Mouse (Mus musculus) left cerebral cortex, adult 9 months (tissue): ENCODE measurements around the gene Dnah1.

Experiments
- DNase-seq, 2 experiments: peaks; one replicate each; pipeline ENCODE4 v3.0.0; 2022; ENCODE audit warnings: low spot score in 2 of 2

Dnah1 gene

GRCm38 (mm10) chr14:31323849-31324792, at the start of gene Dnah1:
Dnah1 (minus strand) TSS chr14:31323896.
- DNase-seq = peak in 1 of 2 experiments; percentile 30

DNA sequence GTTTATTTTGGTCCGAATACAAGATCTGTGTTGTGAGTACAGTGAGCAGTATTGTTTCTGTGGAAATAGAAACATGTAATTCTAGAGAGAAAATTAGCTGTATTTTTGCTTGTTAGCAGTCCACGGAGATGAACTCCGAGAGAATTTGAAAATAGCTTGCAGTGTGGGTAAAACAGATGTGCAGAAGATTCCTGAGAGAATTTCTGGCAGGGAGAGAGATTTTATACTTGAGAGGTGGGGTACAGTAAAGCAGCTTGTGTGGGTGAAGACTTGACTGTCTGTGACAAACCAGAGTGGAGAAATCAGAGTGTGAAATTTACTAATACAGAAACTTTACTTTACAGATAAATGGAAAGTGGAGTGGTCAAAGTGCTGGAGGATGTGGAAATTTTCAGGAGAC, 45.7 kb upstream of the Dnah1 start:
- DNase-seq = no peak

- no peak for DNase-seq
Observed at GRCm38 (mm10) chr14:31367951-31368350, 44.3 kb upstream of the Dnah1 start.

DNA sequence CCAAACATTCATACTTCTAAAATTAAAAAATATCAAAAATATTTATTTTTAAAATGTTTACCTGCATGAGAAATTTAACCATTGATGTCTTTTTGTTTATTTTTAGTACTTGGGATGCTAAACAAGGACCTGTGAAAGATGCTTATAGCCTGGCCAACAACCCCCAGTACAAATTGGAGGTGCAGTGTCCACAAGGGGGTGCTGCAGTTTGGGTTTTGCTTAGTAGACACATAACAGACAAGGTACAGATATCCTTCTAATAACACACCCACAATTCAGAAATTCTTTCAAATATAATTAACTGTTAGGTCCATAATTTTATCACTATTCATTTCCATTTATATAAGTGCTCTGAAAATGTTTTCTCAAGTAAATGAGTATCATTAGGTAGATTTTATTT, 41.7 kb upstream of the Dnah1 start:
- peak in 1 of 2 experiments; percentile 75 for DNase-seq

DNA sequence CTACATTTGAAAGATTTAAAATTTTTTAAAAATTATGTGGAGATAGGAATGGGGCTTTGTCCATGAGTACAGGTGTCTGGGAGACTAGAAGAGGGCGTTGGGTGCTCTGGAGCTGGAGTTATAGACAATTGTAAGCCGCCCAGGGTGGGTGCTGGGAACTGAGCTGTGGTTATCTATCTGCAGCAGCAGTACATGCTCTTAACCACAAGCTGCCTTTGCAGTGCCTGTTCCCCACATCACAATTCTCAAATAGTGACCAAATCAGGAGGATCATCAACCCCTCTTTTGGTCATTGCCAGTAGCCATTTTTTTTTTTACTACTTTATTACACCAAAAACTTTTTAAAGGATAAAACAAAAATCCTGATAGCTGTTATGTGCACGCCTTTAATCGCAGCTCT, 40.9 kb upstream of the Dnah1 start:
- no peak for DNase-seq

DNA sequence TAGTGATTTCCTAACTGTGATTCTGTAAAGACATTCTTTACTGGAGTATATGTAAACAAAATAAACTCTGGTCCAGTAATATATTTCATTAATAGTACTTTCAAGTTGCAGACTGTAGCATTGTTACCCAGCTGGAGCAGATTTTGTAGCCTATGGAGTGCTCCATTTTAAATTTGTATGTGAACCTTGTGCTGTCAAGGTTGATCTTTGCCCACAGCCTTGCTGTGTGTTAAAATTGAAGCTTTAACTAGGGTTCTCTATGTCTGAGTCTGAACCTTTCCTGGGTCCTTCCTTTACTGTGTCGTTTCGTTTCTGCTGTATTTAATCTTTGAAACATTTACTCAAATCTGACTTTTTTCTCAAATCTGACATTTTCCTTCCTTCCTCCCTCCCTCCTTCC, 38.5 kb upstream of the Dnah1 start:
- no peak for DNase-seq

DNA sequence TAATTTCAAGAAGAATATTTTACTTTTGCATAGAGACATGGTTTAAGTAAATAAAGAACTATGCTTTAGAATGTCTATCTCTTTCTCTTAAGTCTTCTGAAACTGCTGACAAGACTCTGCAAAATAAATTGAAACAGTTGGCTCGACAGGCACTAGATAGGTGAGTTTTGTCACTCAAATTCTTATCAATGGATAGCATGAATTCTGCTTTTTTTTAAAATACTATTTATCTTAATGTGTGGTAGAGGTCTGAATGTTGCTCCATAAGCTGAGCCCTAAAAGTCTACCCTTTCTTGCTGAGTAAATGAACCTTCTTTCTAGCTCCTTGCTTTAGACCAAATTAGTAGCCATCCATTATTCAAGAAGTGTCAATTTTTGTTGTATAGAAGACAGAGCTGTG, 21.7 kb upstream of the Dnah1 start:
- no peak for DNase-seq

DNA sequence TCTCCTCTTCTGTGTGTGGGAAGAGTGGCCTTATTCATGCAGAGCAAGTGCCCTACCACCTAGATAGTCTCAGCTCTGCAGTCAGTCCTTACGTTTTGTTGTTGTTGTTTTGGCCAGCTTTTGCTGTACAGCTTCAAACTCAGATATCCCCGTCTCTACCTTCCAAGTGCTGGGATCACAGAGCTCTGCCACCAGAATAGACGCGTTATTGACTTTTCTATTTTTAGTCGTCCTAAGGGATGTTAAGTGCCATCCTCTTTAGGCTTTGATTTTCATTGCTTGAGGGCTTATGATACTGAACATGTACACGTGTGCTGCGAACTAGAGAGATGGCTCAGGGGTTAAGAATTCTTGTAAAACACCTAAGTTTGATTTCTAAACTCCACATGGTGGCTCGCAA, 19.5 kb upstream of the Dnah1 start:
- no peak for DNase-seq

- DNase-seq = no peak
Observed at GRCm38 (mm10) chr14:31337947-31338346, 14.3 kb upstream of the Dnah1 start.

DNA sequence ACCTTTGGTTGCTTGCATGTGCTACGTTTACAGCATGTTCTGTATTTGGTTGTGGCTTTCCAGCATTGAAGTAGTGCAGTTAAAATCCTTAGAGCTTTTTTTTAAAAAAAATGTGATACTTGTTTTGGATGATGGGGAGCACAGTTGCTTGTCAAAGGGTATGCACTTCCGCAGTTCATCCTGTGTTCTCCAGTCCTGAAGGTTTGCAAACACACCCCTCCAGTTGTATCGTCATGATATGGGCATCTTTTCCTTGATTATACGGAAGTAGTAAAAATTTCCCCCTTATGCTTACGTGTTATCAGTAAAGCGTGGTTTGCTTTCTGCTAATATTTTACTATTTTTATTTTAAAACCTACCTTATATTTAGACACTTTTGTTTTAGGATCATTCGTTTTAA, 13.7 kb upstream of the Dnah1 start:
- DNase-seq = no peak

DNA sequence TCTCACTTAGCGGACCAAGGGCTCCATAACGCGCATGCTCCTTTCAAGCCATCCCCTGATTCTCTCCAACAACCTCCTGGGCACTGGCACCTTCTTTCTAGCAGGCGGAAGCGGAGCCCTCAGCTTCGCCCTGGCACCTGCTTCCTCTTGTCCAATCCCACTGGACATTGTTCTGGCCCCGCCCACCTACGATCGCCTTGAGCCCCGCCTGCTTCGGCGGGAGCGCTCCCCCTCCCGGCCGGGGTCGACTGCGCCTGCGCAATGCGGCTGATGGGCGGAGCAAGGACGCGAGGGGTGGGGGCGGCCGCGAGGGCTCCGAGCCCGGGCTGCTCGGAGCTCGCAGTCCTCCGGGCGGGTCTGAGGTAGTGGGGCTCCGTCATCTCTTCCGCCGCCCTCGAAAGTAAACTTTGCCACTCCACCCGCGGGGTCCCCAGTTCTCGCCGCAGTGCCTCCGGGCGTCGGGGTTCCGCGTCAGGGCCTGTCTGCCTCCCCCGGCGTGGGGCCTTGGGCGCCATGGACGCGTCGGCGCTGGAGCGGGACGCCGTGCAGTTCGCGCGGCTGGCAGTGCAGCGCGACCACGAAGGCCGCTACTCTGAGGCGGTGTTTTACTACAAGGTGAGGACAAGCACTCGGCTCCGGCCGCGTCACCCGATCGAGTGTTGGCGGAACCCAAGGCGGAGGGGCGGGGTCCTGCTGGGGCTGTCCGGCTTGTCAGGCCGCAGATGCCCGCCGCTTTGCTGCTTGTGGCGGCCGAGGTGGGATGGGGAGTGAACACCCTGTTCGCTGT, 12.9 kb upstream of the Dnah1 start, which contains the start of gene Capn7:
Capn7 (plus strand) TSS at position 270 of the 787 bp plus-strand sequence.
- peak; percentile 93 to 97 for DNase-seq

DNA sequence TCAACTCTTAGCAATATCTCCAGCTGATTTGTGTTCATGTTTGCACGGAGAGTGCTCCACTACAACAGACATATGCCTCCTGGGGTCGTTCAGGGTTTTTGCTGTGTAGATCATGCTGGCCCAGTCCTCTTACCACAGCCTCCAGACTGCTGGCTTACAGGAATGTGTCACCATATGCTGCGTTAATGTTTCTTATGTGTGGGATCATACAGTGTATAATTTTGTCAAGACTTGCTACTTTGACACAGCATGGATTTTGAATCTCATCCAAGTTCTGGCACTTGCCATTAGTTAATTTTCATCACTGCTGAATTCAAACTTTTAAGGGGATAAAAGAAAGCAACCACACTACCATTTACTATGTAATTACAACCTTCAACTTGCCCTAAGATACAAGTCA, 12.1 kb upstream of the Dnah1 start:
- no peak for DNase-seq

DNA sequence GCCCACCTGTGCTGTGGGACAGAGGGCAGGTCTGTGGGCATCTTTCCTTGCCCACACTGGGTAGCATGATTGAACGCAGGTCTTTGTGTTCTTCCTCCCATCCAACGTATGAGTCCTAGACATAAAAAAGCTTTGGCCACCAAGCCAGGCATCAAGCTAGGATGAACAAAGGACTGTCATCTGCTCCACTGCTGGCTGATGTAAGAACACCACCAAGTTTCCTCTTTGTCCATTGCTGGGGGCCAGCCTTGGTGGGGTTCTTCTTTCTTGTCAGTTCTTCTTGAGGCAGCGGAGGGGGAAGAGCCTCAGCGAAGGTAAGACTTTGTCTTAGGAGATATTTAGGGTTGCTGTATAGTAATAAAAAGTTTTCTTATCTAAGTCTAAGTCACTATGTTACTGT, 7.3 kb upstream of the Dnah1 start:
- DNase-seq = no peak

DNA sequence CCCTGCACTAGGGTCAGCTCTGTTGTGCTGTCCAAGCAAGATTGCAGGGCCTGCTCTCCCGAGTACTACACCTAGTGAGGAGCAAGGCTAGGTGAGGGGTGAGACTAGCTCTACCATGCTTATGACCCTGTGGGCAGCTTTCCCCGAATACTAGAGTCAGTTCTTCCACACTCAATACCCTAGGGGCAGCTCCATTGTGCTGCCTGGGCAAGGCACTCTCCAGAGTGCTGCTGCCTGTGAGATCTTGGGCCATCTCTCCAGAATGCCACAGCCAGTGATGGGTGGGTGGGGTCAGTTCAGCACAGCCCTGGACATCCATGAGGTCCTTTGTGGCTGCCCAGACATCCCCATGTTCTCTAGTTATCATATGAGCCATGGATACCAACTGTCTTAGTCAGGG, 6.0 kb upstream of the Dnah1 start:
- no peak for DNase-seq

DNA sequence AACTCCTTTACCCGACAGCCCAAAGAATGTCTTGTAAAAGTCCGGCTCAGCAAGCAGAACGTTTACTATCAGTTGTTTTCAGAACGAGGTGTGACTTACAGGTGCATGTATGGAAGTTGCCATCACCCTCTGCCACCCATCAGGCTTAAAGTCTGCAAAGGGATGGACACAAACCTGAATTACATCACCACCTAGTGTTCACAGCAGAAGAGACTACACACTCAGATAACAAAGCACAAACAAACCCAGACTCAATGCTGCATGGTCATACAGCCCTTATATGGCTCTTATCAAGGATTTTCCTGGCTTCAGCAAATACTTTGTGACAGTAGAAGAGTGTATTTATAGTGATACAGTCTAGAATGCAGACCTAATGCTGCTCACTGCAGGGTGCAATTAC, 4.0 kb upstream of the Dnah1 start:
- no peak for DNase-seq

DNA sequence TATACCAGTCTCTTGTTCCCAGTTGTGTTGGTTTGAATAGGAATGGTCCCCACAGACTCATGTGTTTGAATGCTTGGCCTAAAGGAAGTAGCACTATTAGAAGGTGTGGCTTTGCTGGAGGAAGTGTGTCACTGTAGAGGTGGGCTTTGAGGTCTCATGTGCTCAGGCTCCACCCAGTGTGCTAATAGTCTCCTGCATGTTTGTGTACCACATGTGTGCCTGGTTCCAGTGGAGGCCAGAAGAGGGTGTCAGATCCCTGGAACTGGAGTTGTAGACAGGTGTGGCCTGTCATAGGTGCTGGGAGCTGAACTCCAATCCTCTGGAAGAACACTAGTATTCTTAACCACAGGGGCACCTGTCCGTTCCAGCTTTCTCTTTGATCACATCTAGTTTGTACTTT, 3.5 kb upstream of the Dnah1 start:
- no peak for DNase-seq

DNA sequence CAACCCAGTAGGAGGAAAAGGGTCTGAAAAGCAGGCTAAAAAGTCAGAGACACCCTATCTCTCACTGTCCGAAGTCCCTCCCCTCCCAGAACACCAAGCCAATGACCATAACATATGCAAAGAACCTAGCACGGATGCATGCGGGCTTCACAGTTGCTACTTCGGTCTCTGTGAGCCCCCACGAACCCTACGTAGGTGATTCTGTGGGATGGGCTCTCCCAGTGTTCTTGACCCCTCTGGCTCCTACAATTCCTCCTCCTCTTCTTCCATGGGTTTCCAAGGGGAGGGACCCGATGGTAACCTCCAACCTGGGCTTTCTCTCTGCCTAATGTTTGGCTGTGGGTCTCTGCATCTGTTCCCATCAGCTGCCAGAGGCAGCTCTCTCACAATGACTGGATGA, 3.1 kb upstream of the Dnah1 start:
- DNase-seq = no peak

- no peak for DNase-seq
Observed at GRCm38 (mm10) chr14:31325551-31325950, 1.9 kb upstream of the Dnah1 start.

GRCm38 (mm10) chr14:31324851-31325250, 1.2 kb upstream of the Dnah1 start:
- no peak for DNase-seq

DNA sequence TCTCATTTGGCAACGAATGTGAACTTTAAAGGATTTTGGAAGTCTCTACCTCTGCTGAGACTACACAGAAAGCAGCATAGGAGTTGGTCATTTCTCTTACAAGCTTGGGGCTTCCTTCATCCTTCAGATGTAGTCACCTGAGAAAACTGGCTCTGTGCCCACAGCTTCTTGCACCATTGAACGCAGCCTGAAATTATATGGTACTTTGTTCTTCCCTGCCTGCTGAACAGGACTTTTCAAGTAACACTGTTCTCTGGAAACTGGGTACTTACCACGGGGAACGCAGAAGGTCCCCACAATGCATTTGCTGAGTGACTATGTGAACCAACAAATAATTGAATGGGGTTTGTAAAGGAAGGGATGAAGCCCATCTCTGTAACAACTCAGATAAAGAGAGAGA, 507 bp downstream of the Dnah1 start:
- DNase-seq = no peak

DNA sequence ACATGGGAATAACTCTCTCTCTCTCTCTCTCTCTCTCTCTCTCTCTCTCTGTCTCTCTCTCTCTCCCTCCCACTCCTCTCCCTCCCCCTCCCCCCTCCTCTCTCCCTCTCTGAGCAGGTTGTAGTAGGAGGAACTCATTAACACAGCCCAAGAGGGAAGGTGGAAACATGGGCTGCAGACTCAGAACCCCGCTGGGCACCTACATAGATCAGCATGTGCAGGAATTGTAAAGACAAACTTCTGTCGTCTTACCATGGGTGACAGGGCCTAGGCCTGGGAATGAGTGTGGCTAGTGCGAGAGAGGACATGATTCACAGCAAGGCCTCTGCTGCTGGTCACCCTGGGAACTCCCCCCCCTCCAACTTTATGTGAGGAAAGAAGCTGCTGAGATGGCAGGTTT, 1.5 kb downstream of the Dnah1 start:
- no peak for DNase-seq

DNA sequence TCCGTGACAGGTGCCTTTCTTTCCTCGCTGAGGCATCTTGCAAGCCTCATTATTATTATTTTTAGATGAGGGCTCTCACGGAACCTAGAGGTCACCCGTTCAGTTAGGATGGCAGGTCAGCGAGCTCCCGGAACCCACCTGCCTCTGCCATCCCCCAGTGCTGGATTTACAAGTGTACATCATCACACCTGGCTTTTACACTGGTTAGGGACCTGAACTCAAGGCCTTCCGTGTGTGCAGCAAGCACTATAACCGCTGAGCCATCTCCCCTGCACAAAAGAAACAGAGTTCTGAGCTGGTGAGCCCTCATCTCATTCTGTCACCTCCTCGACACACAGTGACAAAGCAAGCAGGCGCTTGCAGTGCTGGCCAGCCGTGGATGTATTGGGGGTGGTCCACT, 2.5 kb downstream of the Dnah1 start:
- DNase-seq = no peak

GRCm38 (mm10) chr14:31319546-31319945, 4.2 kb downstream of the Dnah1 start:
- DNase-seq = no peak
